Mouse (Mus musculus) layer of hippocampus, adult 18-20 months (tissue): ENCODE data around the gene Setd1a. TPM values are rescaled to one million over a fixed set of nuclear protein-coding genes. Genes with fewer than 3 reads are reported as not detected.
"Not testable (repeated sequence)": the region's sequence is repeated elsewhere in the genome, so short reads cannot be mapped to it uniquely, and the experiment has no call there.

ENCODE experiments used
- DNase-seq, 2 experiments: peaks; one replicate each; pipeline ENCODE4 v3.0.0; 2022; ENCODE audit warnings: low spot score in 2 of 2
- total RNA-seq, 2 experiments: library from RNA; stranded (reverse); gene quantifications; 2 replicates each; pipeline ENCODE4 v1.2.3; 2021

Setd1a gene
- total RNA-seq, 2 experiments from 2014 or later: 35.4 to 44.6 TPM

- DNase-seq: no peak
These were observed 10.7 kb upstream of the Setd1a start for GRCm38 (mm10) chr7:127765756-127766155.

GRCm38 (mm10) chr7:127766851-127767609 is 9.4 kb upstream of the Setd1a start:
- no peak for DNase-seq

GRCm38 (mm10) chr7:127767671-127768345 is 8.7 kb upstream of the Setd1a start:
- DNase-seq: no peak

GRCm38 (mm10) chr7:127768346-127768996 is 8.0 kb upstream of the Setd1a start:
- no peak for DNase-seq

GRCm38 (mm10) chr7:127768997-127769593 is 7.4 kb upstream of the Setd1a start:
- peak; percentile 96 to 99 for DNase-seq

GRCm38 (mm10) chr7:127769651-127770038 is 6.8 kb upstream of the Setd1a start, which contains the start of gene Orai3:
TSS of gene Orai3 (plus strand) at chr7:127769815.
- peak; percentile 82 to 83 for DNase-seq

- no peak for DNase-seq
These were observed 6.2 kb upstream of the Setd1a start for GRCm38 (mm10) chr7:127770039-127770905.

- peak; percentile 66 to 81 for DNase-seq
These were observed 5.2 kb upstream of the Setd1a start for GRCm38 (mm10) chr7:127771262-127771661.

GRCm38 (mm10) chr7:127772080-127772479 is 4.4 kb upstream of the Setd1a start:
- DNase-seq: no peak

- no peak for DNase-seq
These were observed 3.9 kb upstream of the Setd1a start for GRCm38 (mm10) chr7:127772557-127772956.

- DNase-seq: peak; percentile 53 to 78
These were observed 2.6 kb upstream of the Setd1a start for GRCm38 (mm10) chr7:127773664-127774384.

GRCm38 (mm10) chr7:127775837-127776236 is 633 bp upstream of the Setd1a start:
- not testable (repeated sequence) for DNase-seq

GRCm38 (mm10) chr7:127776878-127777473 is 506 bp downstream of the Setd1a start:
- DNase-seq: peak; percentile 96 to 97

- peak in 1 of 2 experiments; percentile 34 for DNase-seq
These were observed 1.2 kb downstream of the Setd1a start for GRCm38 (mm10) chr7:127777474-127778266.

- DNase-seq: no peak
These were observed 1.9 kb downstream of the Setd1a start for GRCm38 (mm10) chr7:127778350-127778749.

- DNase-seq: no peak
These were observed 8.8 kb downstream of the Setd1a start, which contains the start of gene Gm49388 for GRCm38 (mm10) chr7:127785308-127785707. TSS of gene Gm49388 (plus strand) at chr7:127785608.

- DNase-seq: no peak
These were observed 20.8 kb downstream of the Setd1a start for GRCm38 (mm10) chr7:127797076-127797845.

GRCm38 (mm10) chr7:127798591-127798990 is 22.1 kb downstream of the Setd1a start:
- DNase-seq: no peak
